8 mouse cellular contexts compared by ENCODE assay signal in the genomic region with DNA sequence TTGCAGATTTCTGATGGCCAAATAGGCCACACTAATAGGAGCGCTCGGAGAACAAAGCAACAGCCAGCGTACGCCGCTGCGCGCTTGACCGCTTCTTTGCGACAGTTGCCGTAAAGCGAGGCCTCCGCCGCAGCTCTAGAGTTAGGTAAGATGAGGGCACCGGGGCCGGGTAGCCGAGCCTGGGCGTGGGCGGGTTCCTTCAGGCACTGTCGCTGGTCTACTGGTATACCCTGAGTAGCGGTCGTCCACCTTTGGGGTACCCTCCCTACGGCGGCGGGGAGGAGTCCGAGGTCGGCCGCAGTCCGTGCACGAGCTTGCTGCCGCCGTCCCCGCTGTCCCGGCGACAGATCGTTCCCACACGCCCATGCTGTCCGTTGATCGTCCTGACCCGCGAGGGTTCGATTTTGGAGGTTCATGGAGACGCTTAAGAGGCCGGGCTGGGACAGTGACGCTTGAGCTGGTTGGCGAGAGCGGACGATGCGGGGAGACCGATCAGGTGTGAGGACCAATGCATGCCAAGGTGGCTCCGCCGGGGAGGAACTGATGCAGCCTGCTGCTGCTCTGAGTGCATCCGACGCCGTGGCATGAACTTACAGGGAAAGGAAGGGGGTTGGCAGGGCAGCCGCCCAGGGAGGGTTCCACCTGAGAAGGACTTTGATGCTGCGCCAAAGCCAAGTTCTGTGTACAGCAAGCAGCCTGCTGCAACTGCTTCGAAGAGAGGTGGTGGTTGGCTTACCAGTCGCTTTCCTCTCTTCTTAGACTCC. TPM values are rescaled to one million over a fixed set of nuclear protein-coding genes. Genes with fewer than 3 reads are reported as not detected.
DNase-seq lines count a peak whose midpoint lies in the region; ATAC-seq lines count a peak whose summit lies in the region.

No protein-coding gene starts in this region.

- DNase-seq in MEL-GATA-1-ER (ENCODE audit: extremely low read depth, low read depth): peak; percentile 84
- peak; percentile 91 for DNase-seq in cerebellum, adult 8-10 months
- peak; percentile 96 for DNase-seq in forelimb bud, embryonic 11.5 days (ENCODE audit: low read depth, low spot score)
- peak; percentile 81 for DNase-seq in layer of hippocampus, adult 9-10 months (ENCODE audit: low spot score)
- peak; percentile 67 for DNase-seq in ovary, postnatal 10 days (ENCODE audit: low spot score)
- peak; percentile 72 to 85 for DNase-seq in thymus, postnatal 10 days (ENCODE audit: low spot score in 2 of 2)

- peaks cover 10% of the 10 kb centered on the region for H3K4me1 ChIP-seq in lung, embryonic 16.5 days (replicated peaks; ENCODE audit: control insufficient read depth, insufficient read depth, low read length)

- no peaks in the 10 kb centered on the region for H3K36me3 ChIP-seq in lung, embryonic 16.5 days (ENCODE audit: control insufficient read depth, insufficient read depth, low read length)

- no peaks in the 10 kb centered on the region for H3K9me3 ChIP-seq in lung, embryonic 16.5 days (ENCODE audit: control insufficient read depth, low read length)

- peak overlapping the region; percentile 93 for H3K9ac ChIP-seq in lung, embryonic 16.5 days (ENCODE audit: low read length)

- 3% methylated on average over 58 of the region's 58 CpGs for WGBS in lung, embryonic 16.5 days

- peak; percentile 81 to 93 for ATAC-seq in hematopoietic stem cell, adult 5-6 weeks (replicated peaks in 1 of 2; ENCODE audit: insufficient read depth in 1 of 2, low FRiP score in 2 of 2, low TSS enrichment in 1 of 2, low read depth in 1 of 2, poor library complexity in 2 of 2, severe bottlenecking in 2 of 2)
- peak; percentile 97 for ATAC-seq in lung, embryonic 16.5 days (ENCODE audit: low read depth)

- H3K27me3 ChIP-seq in lung, embryonic 16.5 days (ENCODE audit: control insufficient read depth, insufficient read depth, low read depth, low read length): no peaks in the 10 kb centered on the region

- peak overlapping the region; percentile 86 for H3K27ac ChIP-seq in lung, embryonic 16.5 days (ENCODE audit: low read length)

- H3K4me3 ChIP-seq in lung, embryonic 16.5 days (ENCODE audit: low read length): peak overlapping the region; percentile 76

- peak overlapping the region; percentile 96 for H3K4me2 ChIP-seq in lung, embryonic 16.5 days (ENCODE audit: low read depth, low read length)

RNA-seq across cellular contexts. Expression of gene Fktn, which starts 0.4 kb away (rescaled TPM):
- 4.6 and 7.4 TPM in 2 replicates for total RNA-seq in hematopoietic stem cell, adult 5-6 weeks (2017)
- 17.1 and 19.9 TPM in 2 replicates for polyA plus RNA-seq in lung, embryonic 16.5 days (2015; fragmentation: Nextera tagmentation; extraction: Ambion mirVana)

Comparison
In these comparisons a context has a peak if more than half of its experiments do, and no peak if none do; other contexts are left out.
1. Peak in every context shown above with its lines: DNase-seq, ATAC-seq, H3K4me3 ChIP-seq and H3K27ac ChIP-seq.